Mouse (Mus musculus): ENCODE measurements around the gene Rnf216.

The Rnf216 gene

GRCm38 (mm10) chr5:142997526-142997925, 115.3 kb downstream of the Rnf216 start:
- no peak for DNase-seq

- no peak for DNase-seq
Observed at GRCm38 (mm10) chr5:142994746-142995145, 118.0 kb downstream of the Rnf216 start.

- no peak for DNase-seq
Observed at GRCm38 (mm10) chr5:142989167-142989566, 123.6 kb downstream of the Rnf216 start.

GRCm38 (mm10) chr5:142988520-142988919, 124.3 kb downstream of the Rnf216 start:
- peak; percentile 27 for DNase-seq

GRCm38 (mm10) chr5:142984271-142984670, 128.5 kb downstream of the Rnf216 start:
- DNase-seq = no peak

GRCm38 (mm10) chr5:142983174-142983573, 129.6 kb downstream of the Rnf216 start:
- no peak for DNase-seq

GRCm38 (mm10) chr5:142982046-142982801, 130.6 kb downstream of the Rnf216 start:
- no peak for DNase-seq

GRCm38 (mm10) chr5:142976516-142976915, 136.3 kb downstream of the Rnf216 start:
- no peak for DNase-seq

- DNase-seq = no peak
Observed at GRCm38 (mm10) chr5:142974598-142975121, 138.1 kb downstream of the Rnf216 start.

GRCm38 (mm10) chr5:142973971-142974370, 138.8 kb downstream of the Rnf216 start:
- no peak for DNase-seq

- no peak for DNase-seq
Observed at GRCm38 (mm10) chr5:142968411-142968810, 144.4 kb downstream of the Rnf216 start.

- DNase-seq = no peak
Observed at GRCm38 (mm10) chr5:142964650-142965049, 148.1 kb downstream of the Rnf216 start.

- no peak for DNase-seq
Observed at GRCm38 (mm10) chr5:142963705-142964494, 148.9 kb downstream of the Rnf216 start.

GRCm38 (mm10) chr5:142963003-142963704, 149.6 kb downstream of the Rnf216 start:
- DNase-seq = no peak

GRCm38 (mm10) chr5:142962444-142962961, 150.3 kb downstream of the Rnf216 start:
- no peak for DNase-seq

- no peak for DNase-seq
Observed at GRCm38 (mm10) chr5:142961881-142962443, 150.8 kb downstream of the Rnf216 start.

- no peak for DNase-seq
Observed at GRCm38 (mm10) chr5:142961398-142961880, 151.4 kb downstream of the Rnf216 start.

GRCm38 (mm10) chr5:142960775-142961271, 152.0 kb downstream of the Rnf216 start:
- no peak for DNase-seq

GRCm38 (mm10) chr5:142959576-142960556, 152.9 kb downstream of the Rnf216 start, which contains the start of gene Fscn1:
Gene Fscn1 (plus strand): TSS chr5:142960343.
- DNase-seq = peak; percentile 49

- DNase-seq = no peak
Observed at GRCm38 (mm10) chr5:142959156-142959555, 153.6 kb downstream of the Rnf216 start.

GRCm38 (mm10) chr5:142958464-142958863, 154.3 kb downstream of the Rnf216 start:
- DNase-seq = no peak
